Mouse (Mus musculus) forebrain, embryonic 16.5 days (tissue): ENCODE results near the gene Suds3. TPM values are rescaled to one million over a fixed set of nuclear protein-coding genes. Genes with fewer than 3 reads are reported as not detected.

ENCODE experiments used
- ATAC-seq: fragments of 200-750 bp; cut with Nextera tagmentation; 2 replicates; pipeline ENCODE4 v1.8.0; 2017; ENCODE audit warnings: mild to moderate bottlenecking, moderate library complexity
- H3K27ac ChIP-seq: fragments of 300-500 bp; sonication (generic); 2 replicates; pipeline ENCODE4 v1.5.1; 2014; ENCODE audit warnings: low read length, control low read depth
- H3K27me3 ChIP-seq: fragments of 300-500 bp; sonication (generic); replicated peaks from 2 replicates; pipeline ENCODE4 v1.6.1; 2014; ENCODE audit warnings: low read length; ENCODE audit not compliant: control insufficient read depth, insufficient read depth
- H3K36me3 ChIP-seq: fragments of 300-500 bp; sonication (generic); 2 replicates; pipeline ENCODE4 v1.6.1; 2014; ENCODE audit not compliant: control insufficient read depth, insufficient read depth
- H3K4me1 ChIP-seq: fragments of 300-500 bp; sonication (generic); replicated peaks from 2 replicates; pipeline ENCODE4 v1.6.1; 2014; ENCODE audit warnings: low read length; ENCODE audit not compliant: control insufficient read depth, insufficient read depth
- H3K4me2 ChIP-seq: fragments of 300-500 bp; sonication (generic); 2 replicates; pipeline ENCODE4 v1.6.1; 2014; ENCODE audit warnings: mild to moderate bottlenecking, low read length, control low read depth
- H3K4me3 ChIP-seq: fragments of 300-500 bp; sonication (generic); replicated peaks from 2 replicates; pipeline ENCODE4 v1.5.1; 2014; ENCODE audit warnings: mild to moderate bottlenecking, low read length, control low read depth
- H3K9ac ChIP-seq: fragments of 300-500 bp; sonication (generic); replicated peaks from 2 replicates; pipeline ENCODE4 v1.6.1; 2014; ENCODE audit warnings: low read depth, low read length, control low read depth
- H3K9me3 ChIP-seq: fragments of 300-500 bp; sonication (generic); 2 replicates; pipeline ENCODE4 v1.6.1; 2016; ENCODE audit warnings: low read length; ENCODE audit not compliant: control insufficient read depth
- WGBS: fragments of 180-500 bp; shearing (Covaris S2); extraction: QIAGEN DNeasy Blood & Tissue Kit; methylation state at CpG from one replicate; pipeline ENCODE4 v1.1.7; 2014; 5-methylcytosine and 5-hydroxymethylcytosine counted together
- polyA plus RNA-seq: library from polyadenylated mRNA; unstranded; fragments of >200 nt; fragmentation: Nextera tagmentation; extraction: Ambion mirVana; gene quantifications from 2 replicates; pipeline ENCODE4 v1.2.1, GENCODE M21; 2015

Suds3 gene
- 83.0 and 93.0 TPM in 2 replicates for polyA plus RNA-seq

GRCm38 (mm10) chr5:117115836-117116366, at the start of gene Suds3:
Gene Suds3 (minus strand): TSS chr5:117116113.
- under 1% methylated on average over 59 of the region's 59 CpGs for WGBS
- Histone ChIP-seq H3K27me3 (0 out of 2 replicates have a peak, but pooled peaks cover under 1% of the 10 kb centered on the region), H3K36me3 (peaks cover 10% of the 10 kb centered on the region), H3K4me3 (peak within 1 kb of the TSS; percentile 86), H3K4me1 (peaks cover 25% of the 10 kb centered on the region), H3K9ac (peak within 1 kb of the TSS; percentile 81), H3K9me3 (no peaks in the 10 kb centered on the region), H3K27ac (peak within 1 kb of the TSS; percentile 89), H3K4me2 (peak within 1 kb of the TSS; percentile 98)
- peak; percentile 82 for ATAC-seq

GRCm38 (mm10) chr5:117164923-117165322, 49.0 kb upstream of the Suds3 start:
- H3K27ac ChIP-seq, result no peak overlapping the region
- H3K9me3 ChIP-seq, result no peaks in the 10 kb centered on the region
- no peaks in the 10 kb centered on the region for H3K27me3 ChIP-seq
- no peak overlapping the region for H3K4me2 ChIP-seq
- H3K4me3 ChIP-seq, result no peak overlapping the region
- H3K4me1 ChIP-seq, result no peaks in the 10 kb centered on the region
- no peaks in the 10 kb centered on the region for H3K36me3 ChIP-seq
- no peak for ATAC-seq
- H3K9ac ChIP-seq, result no peak overlapping the region
- 67% methylated on average over 2 of the region's 2 CpGs for WGBS

GRCm38 (mm10) chr5:117164516-117164915, 48.6 kb upstream of the Suds3 start:
- Histone ChIP-seq H3K9me3 (no peaks in the 10 kb centered on the region), H3K27me3 (no peaks in the 10 kb centered on the region), H3K4me3 (no peak overlapping the region), H3K27ac (no peak overlapping the region), H3K4me1 (no peaks in the 10 kb centered on the region), H3K4me2 (no peak overlapping the region), H3K9ac (no peak overlapping the region), H3K36me3 (no peaks in the 10 kb centered on the region)
- ATAC-seq, result no peak
- 88% methylated on average over 5 of the region's 5 CpGs for WGBS

GRCm38 (mm10) chr5:117163790-117164189, 47.9 kb upstream of the Suds3 start:
- ATAC-seq, result no peak
- H3K4me3 ChIP-seq, result no peak overlapping the region
- WGBS, result 92% methylated on average over 13 of the region's 13 CpGs

GRCm38 (mm10) chr5:117160499-117160898, 44.6 kb upstream of the Suds3 start:
- no peaks in the 10 kb centered on the region for H3K36me3 ChIP-seq
- H3K4me1 ChIP-seq, result no peaks in the 10 kb centered on the region
- no peaks in the 10 kb centered on the region for H3K9me3 ChIP-seq
- H3K27me3 ChIP-seq, result no peaks in the 10 kb centered on the region
- 69% methylated on average over 10 of the region's 10 CpGs for WGBS
- H3K4me3 ChIP-seq, result no peak overlapping the region
- ATAC-seq, result no peak
- no peak overlapping the region for H3K27ac ChIP-seq
- no peak overlapping the region for H3K4me2 ChIP-seq
- H3K9ac ChIP-seq, result no peak overlapping the region

More at GRCm38 (mm10) chr5:117163790-117164189, 47.9 kb upstream of the Suds3 start:
- H3K9me3 ChIP-seq, result no peaks in the 10 kb centered on the region
- H3K27me3 ChIP-seq, result no peaks in the 10 kb centered on the region
- no peaks in the 10 kb centered on the region for H3K36me3 ChIP-seq
- H3K9ac ChIP-seq, result no peak overlapping the region
- H3K27ac ChIP-seq, result no peak overlapping the region
- H3K4me2 ChIP-seq, result no peak overlapping the region
- no peaks in the 10 kb centered on the region for H3K4me1 ChIP-seq

GRCm38 (mm10) chr5:117159805-117160291, 43.9 kb upstream of the Suds3 start:
- no peak overlapping the region for H3K27ac ChIP-seq
- H3K4me3 ChIP-seq, result no peak overlapping the region
- H3K4me1 ChIP-seq, result no peaks in the 10 kb centered on the region
- 52% methylated on average over 6 of the region's 6 CpGs for WGBS
- no peaks in the 10 kb centered on the region for H3K27me3 ChIP-seq
- H3K9me3 ChIP-seq, result no peaks in the 10 kb centered on the region
- no peak for ATAC-seq
- H3K36me3 ChIP-seq, result no peaks in the 10 kb centered on the region
- H3K9ac ChIP-seq, result no peak overlapping the region
- no peak overlapping the region for H3K4me2 ChIP-seq

GRCm38 (mm10) chr5:117159326-117159725, 43.4 kb upstream of the Suds3 start:
- H3K4me3 ChIP-seq, result no peak overlapping the region
- H3K36me3 ChIP-seq, result no peaks in the 10 kb centered on the region
- no peak overlapping the region for H3K9ac ChIP-seq
- ATAC-seq, result no peak
- no peak overlapping the region for H3K4me2 ChIP-seq
- no peak overlapping the region for H3K27ac ChIP-seq
- H3K4me1 ChIP-seq, result no peaks in the 10 kb centered on the region
- WGBS, result 67% methylated on average over 8 of the region's 8 CpGs
- no peaks in the 10 kb centered on the region for H3K27me3 ChIP-seq
- H3K9me3 ChIP-seq, result no peaks in the 10 kb centered on the region

GRCm38 (mm10) chr5:117158335-117159018, 42.6 kb upstream of the Suds3 start:
- H3K4me1 ChIP-seq, result no peaks in the 10 kb centered on the region
- no peak for ATAC-seq
- no peaks in the 10 kb centered on the region for H3K27me3 ChIP-seq
- no peak overlapping the region for H3K27ac ChIP-seq
- H3K4me2 ChIP-seq, result no peak overlapping the region
- no peaks in the 10 kb centered on the region for H3K36me3 ChIP-seq
- H3K4me3 ChIP-seq, result no peak overlapping the region
- H3K9ac ChIP-seq, result no peak overlapping the region
- H3K9me3 ChIP-seq, result no peaks in the 10 kb centered on the region
- 86% methylated on average over 7 of the region's 7 CpGs for whole genome bisulfite sequencing

- WGBS, result 67% methylated on average over 15 of the region's 15 CpGs
- no peak overlapping the region for H3K4me2 ChIP-seq
- H3K9ac ChIP-seq, result no peak overlapping the region
- H3K4me1 ChIP-seq, result no peaks in the 10 kb centered on the region
- H3K9me3 ChIP-seq, result no peaks in the 10 kb centered on the region
- no peak for ATAC-seq
- H3K4me3 ChIP-seq, result no peak overlapping the region
- H3K27me3 ChIP-seq, result no peaks in the 10 kb centered on the region
- H3K27ac ChIP-seq, result no peak overlapping the region
- no peaks in the 10 kb centered on the region for H3K36me3 ChIP-seq
Measured at GRCm38 (mm10) chr5:117153527-117154091, 37.7 kb upstream of the Suds3 start.
